Comparison of ENCODE assay signal across 7 mouse cellular contexts in the genomic region with DNA sequence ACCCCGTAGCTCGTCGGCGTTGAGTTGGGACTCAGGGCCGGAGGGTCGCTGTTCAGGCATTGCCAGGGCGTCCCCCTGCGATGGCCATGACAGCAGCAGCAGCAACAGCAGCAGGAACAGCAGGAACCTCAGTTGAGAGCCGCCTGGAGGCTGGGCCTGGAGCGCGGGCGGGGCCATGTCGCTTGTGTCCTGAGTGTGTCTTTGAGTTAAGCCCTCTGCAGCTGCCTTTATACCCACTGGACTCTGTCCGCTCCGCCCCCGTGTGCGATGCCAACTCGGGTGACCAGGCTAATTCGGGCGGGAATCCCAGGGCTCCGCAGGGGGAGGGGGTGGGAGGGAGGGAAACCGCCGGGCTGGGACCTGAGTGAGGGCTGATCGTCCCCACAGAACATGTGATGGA. TPM values are rescaled to one million over a fixed set of nuclear protein-coding genes. Genes with fewer than 3 reads are reported as not detected.
DNase-seq lines count a peak whose midpoint lies in the region; ATAC-seq and TF ChIP-seq lines count a peak whose summit lies in the region.

No protein-coding gene starts in this region.

- H3K27me3 ChIP-seq in ES-Bruce4 (ENCODE audit: control insufficient read depth, insufficient read depth, low read length, poor library complexity, severe bottlenecking), result no peaks in the 10 kb centered on the region
- H3K27me3 ChIP-seq in liver, embryonic 13.5 days, result peaks cover 10% of the 10 kb centered on the region

- 0 out of 2 replicates have a peak, but pooled peaks have one; percentile 4 for TF ChIP-seq EP300 in ES-Bruce4 (IDR thresholded peaks at IDR 0.05; ENCODE audit: insufficient read depth, low read depth, low read length)

- peak overlapping the region; percentile 69 for H3K9ac ChIP-seq in ES-Bruce4 (ENCODE audit: low read depth, poor library complexity, severe bottlenecking)
- peak overlapping the region; percentile 70 for H3K9ac ChIP-seq in liver, embryonic 13.5 days

- H3K4me3 ChIP-seq in ES-Bruce4 (ENCODE audit: low read depth, low read length), result peak overlapping the region; percentile 50
- peak overlapping the region; percentile 65 for H3K4me3 ChIP-seq in liver, embryonic 13.5 days (replicated peaks)

- H3K9me3 ChIP-seq in ES-Bruce4 (replicated peaks; ENCODE audit: control insufficient read depth, insufficient read depth, low read length, poor library complexity, severe bottlenecking), result no peaks in the 10 kb centered on the region
- no peaks in the 10 kb centered on the region for H3K9me3 ChIP-seq in liver, embryonic 13.5 days (replicated peaks)

- H3K27ac ChIP-seq in ES-Bruce4 (ENCODE audit: insufficient read depth, low read length), result peak overlapping the region; percentile 82
- peak overlapping the region; percentile 85 for H3K27ac ChIP-seq in liver, embryonic 13.5 days

- TF ChIP-seq CTCF in ES-Bruce4 (IDR thresholded peaks at IDR 0.05; ENCODE audit: low read depth, low read length), result no peak

- no peaks in the 10 kb centered on the region for H3K36me3 ChIP-seq in ES-Bruce4 (ENCODE audit: control insufficient read depth, insufficient read depth, low read length, poor library complexity, severe bottlenecking)
- H3K36me3 ChIP-seq in liver, embryonic 13.5 days, result no peaks in the 10 kb centered on the region

- H3K4me2 ChIP-seq in liver, embryonic 13.5 days, result peak overlapping the region; percentile 89

- WGBS in liver, embryonic 13.5 days (ENCODE audit: insufficient replicate concordance), result 13% methylated on average over 22 of the region's 24 CpGs

- peak; percentile 52 for DNase-seq in 3134 (ENCODE audit: extremely low read depth, insufficient read length, low spot score)
- peak; percentile 76 for DNase-seq in heart, postnatal 4 days
- DNase-seq in liver, embryonic 13.5 days, result no peak
- DNase-seq in left cerebral cortex, adult 8-10 months (ENCODE audit: low spot score in 2 of 2), result no peak
- DNase-seq in spleen, adult 12 weeks (ENCODE audit: low spot score), result no peak
- no peak for DNase-seq in embryo, embryonic 9.5 days (ENCODE audit: extremely low spot score)

- peaks cover 4% of the 10 kb centered on the region for H3K4me1 ChIP-seq in ES-Bruce4 (ENCODE audit: control insufficient read depth, insufficient read depth, low read length)
- H3K4me1 ChIP-seq in liver, embryonic 13.5 days (replicated peaks), result peaks cover 68% of the 10 kb centered on the region

- no peak for TF ChIP-seq POLR2A in ES-Bruce4 (IDR thresholded peaks at IDR 0.05; ENCODE audit: insufficient read depth, low read length)

- ATAC-seq in liver, embryonic 13.5 days (ENCODE audit: low read depth), result peak; percentile 2; the same call in 1 of the 2 replicates

RNA-seq across cellular contexts. Expression of gene Gdf15, which starts 0.8 kb away (rescaled TPM):
- polyA plus RNA-seq in ES-Bruce4 (2011; ENCODE audit: insufficient read depth, insufficient read length, low read depth, missing spikeins), result 1.9 and 2.1 TPM in 2 replicates
- 1 to 10 TPM; 2.7 to 3.5 TPM for total RNA-seq in heart, postnatal 4 days (2021)
- 3.9 and 4.1 TPM in 2 replicates for polyA plus RNA-seq in liver, embryonic 13.5 days (2015; fragmentation: Nextera tagmentation; extraction: Ambion mirVana)
- total RNA-seq in left cerebral cortex, adult 8-10 months (2022), result not detected

RNA-seq across cellular contexts. Expression of gene Lrrc25, which starts 15.5 kb away (rescaled TPM):
- polyA plus RNA-seq in ES-Bruce4 (2011; ENCODE audit: insufficient read depth, insufficient read length, low read depth, missing spikeins), result not detected in 2 replicates
- total RNA-seq in heart, postnatal 4 days (2021), result 1 to 10 TPM; 1.1 to 1.5 TPM
- 5.4 and 5.6 TPM in 2 replicates for polyA plus RNA-seq in liver, embryonic 13.5 days (2015; fragmentation: Nextera tagmentation; extraction: Ambion mirVana)
- total RNA-seq in left cerebral cortex, adult 8-10 months (2022), result 1 to 10 TPM in 1 of 4 experiments, under 1 TPM in 3; 0.55 to 1.3 (median 0.87) TPM

RNA-seq across cellular contexts. Expression of gene Ssbp4, which starts 22.8 kb away (rescaled TPM):
- 49.9 and 50.2 TPM in 2 replicates for polyA plus RNA-seq in ES-Bruce4 (2011; ENCODE audit: insufficient read depth, insufficient read length, low read depth, missing spikeins)
- 10 to 100 TPM; 73.8 to 78.5 TPM for total RNA-seq in heart, postnatal 4 days (2021)
- 54.2 and 62.4 TPM in 2 replicates for polyA plus RNA-seq in liver, embryonic 13.5 days (2015; fragmentation: Nextera tagmentation; extraction: Ambion mirVana)
- total RNA-seq in left cerebral cortex, adult 8-10 months (2022), result 100 to 1,000 TPM; 211 to 248 (median 234) TPM

RNA-seq across cellular contexts. Expression of gene Pgpep1, which starts 28.8 kb away (rescaled TPM):
- 30.2 and 44.4 TPM in 2 replicates for polyA plus RNA-seq in ES-Bruce4 (2011; ENCODE audit: insufficient read depth, insufficient read length, low read depth, missing spikeins)
- total RNA-seq in heart, postnatal 4 days (2021), result 10 to 100 TPM; 32.2 to 38.4 TPM
- 17.9 and 19.5 TPM in 2 replicates for polyA plus RNA-seq in liver, embryonic 13.5 days (2015; fragmentation: Nextera tagmentation; extraction: Ambion mirVana)
- 10 to 100 TPM; 11.2 to 17.0 (median 13.4) TPM for total RNA-seq in left cerebral cortex, adult 8-10 months (2022)

RNA-seq across cellular contexts. Expression of gene Isyna1, which starts 37.3 kb away (rescaled TPM):
- polyA plus RNA-seq in ES-Bruce4 (2011; ENCODE audit: insufficient read depth, insufficient read length, low read depth, missing spikeins), result 61.5 and 72.3 TPM in 2 replicates
- 10 to 100 TPM; 38.9 to 41.6 TPM for total RNA-seq in heart, postnatal 4 days (2021)
- 82.8 and 84.9 TPM in 2 replicates for polyA plus RNA-seq in liver, embryonic 13.5 days (2015; fragmentation: Nextera tagmentation; extraction: Ambion mirVana)
- 10 to 100 TPM; 54.5 to 60.3 (median 56.5) TPM for total RNA-seq in left cerebral cortex, adult 8-10 months (2022)

Comparison
In these comparisons a context has a peak if more than half of its experiments do, and no peak if none do; other contexts are left out.
1. DNase-seq: peak in 3134 (single experiment) and heart, postnatal 4 days (single experiment); none in liver, embryonic 13.5 days (single experiment), left cerebral cortex, adult 8-10 months (0 of 2), spleen, adult 12 weeks (single experiment) and embryo, embryonic 9.5 days (single experiment).